Mouse (Mus musculus) CD4-positive, CD25-positive, alpha-beta regulatory T cell, adult 2 months (primary cell): ENCODE data around the gene Erv3.

Experiments
- DNase-seq: peaks from one replicate; pipeline ENCODE4 v3.0.0-alpha.2; 2012; ENCODE audit warnings: low read depth, low spot score

Erv3 gene

GRCm38 (mm10) chr2:131825498-131825897, 34.0 kb downstream of the Erv3 start:
- no peak for DNase-seq

GRCm38 (mm10) chr2:131823931-131824330, 35.6 kb downstream of the Erv3 start:
- DNase-seq, result no peak

GRCm38 (mm10) chr2:131822492-131822891, 37.1 kb downstream of the Erv3 start:
- DNase-seq, result no peak

- DNase-seq, result no peak
Measured at GRCm38 (mm10) chr2:131821708-131821990, 37.9 kb downstream of the Erv3 start.

- peak; percentile 89 for DNase-seq
Measured at GRCm38 (mm10) chr2:131820932-131821707, 38.4 kb downstream of the Erv3 start.

- DNase-seq, result peak; percentile 88
Measured at GRCm38 (mm10) chr2:131820088-131820675, 39.4 kb downstream of the Erv3 start.

GRCm38 (mm10) chr2:131814327-131814726, 45.2 kb downstream of the Erv3 start:
- DNase-seq, result no peak

GRCm38 (mm10) chr2:131813437-131813836, 46.1 kb downstream of the Erv3 start:
- DNase-seq, result no peak

- peak; percentile 67 for DNase-seq
Measured at GRCm38 (mm10) chr2:131812480-131813137, 46.9 kb downstream of the Erv3 start.

- DNase-seq, result no peak
Measured at GRCm38 (mm10) chr2:131811607-131812006, 47.9 kb downstream of the Erv3 start.

- no peak for DNase-seq
Measured at GRCm38 (mm10) chr2:131808856-131809255, 50.7 kb downstream of the Erv3 start.

GRCm38 (mm10) chr2:131807660-131808059, 51.9 kb downstream of the Erv3 start:
- no peak for DNase-seq

- no peak for DNase-seq
Measured at GRCm38 (mm10) chr2:131806863-131807262, 52.7 kb downstream of the Erv3 start.

GRCm38 (mm10) chr2:131805306-131805705, 54.2 kb downstream of the Erv3 start:
- DNase-seq, result no peak

GRCm38 (mm10) chr2:131803801-131804200, 55.7 kb downstream of the Erv3 start:
- no peak for DNase-seq
